Mouse (Mus musculus): ENCODE data around the gene Muc3. TPM values are rescaled to one million over a fixed set of nuclear protein-coding genes. Genes with fewer than 3 reads are reported as not detected.

Gene Muc3
- total and polyA plus RNA-seq, 2 experiments from 2014 or later, result not detected

DNA sequence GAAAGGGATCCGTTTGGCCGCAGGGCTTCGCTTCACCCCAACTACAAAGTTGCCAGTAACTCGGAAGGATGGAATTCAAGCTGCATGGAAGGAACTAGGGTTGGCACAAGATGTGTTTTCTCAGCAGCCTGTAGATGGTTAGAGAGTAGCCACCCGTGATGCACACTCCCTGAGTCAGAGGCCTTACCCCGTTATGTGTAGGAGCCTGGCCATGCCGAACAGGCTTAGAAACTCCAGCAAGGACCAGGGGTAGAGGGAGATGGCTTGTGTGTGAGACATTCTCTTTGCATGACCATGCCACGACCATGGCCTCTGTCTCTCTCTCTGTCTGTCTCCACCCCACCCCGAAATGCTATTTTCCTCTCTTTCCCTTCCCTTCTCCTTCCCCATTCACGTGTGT, 47.0 kb downstream of the Muc3 start:
- Histone ChIP-seq H3K27me3 (ENCODE audit: control insufficient read depth, insufficient read depth, low read length) (no peaks in the 10 kb centered on the region), H3K4me3 (ENCODE audit: low read depth, low read length) (no peak overlapping the region), H3K36me3 (replicated peaks; ENCODE audit: control insufficient read depth, insufficient read depth, low read length) (no peaks in the 10 kb centered on the region), H3K4me2 (ENCODE audit: low read depth, low read length) (no peak overlapping the region), H3K9me3 (replicated peaks; ENCODE audit: control insufficient read depth, low read length) (no peaks in the 10 kb centered on the region), H3K27ac (ENCODE audit: low read depth) (no peak overlapping the region), H3K4me1 (ENCODE audit: control insufficient read depth, insufficient read depth) (0 out of 2 replicates have a peak, but pooled peaks cover 9% of the 10 kb centered on the region), H3K9ac (replicated peaks; ENCODE audit: low read depth, low read length) (no peak overlapping the region)
- ATAC-seq (ENCODE audit: insufficient read depth, low read depth) (no peak), DNase-seq (ENCODE audit: low spot score) (no peak)
- 69% methylated on average over 10 of the region's 10 CpGs for WGBS
- TF ChIP-seq EP300 (IDR thresholded peaks at IDR 0.05; ENCODE audit: low read depth) (no peak), CTCF (IDR thresholded peaks at IDR 0.05; ENCODE audit: low read depth) (no peak)

DNA sequence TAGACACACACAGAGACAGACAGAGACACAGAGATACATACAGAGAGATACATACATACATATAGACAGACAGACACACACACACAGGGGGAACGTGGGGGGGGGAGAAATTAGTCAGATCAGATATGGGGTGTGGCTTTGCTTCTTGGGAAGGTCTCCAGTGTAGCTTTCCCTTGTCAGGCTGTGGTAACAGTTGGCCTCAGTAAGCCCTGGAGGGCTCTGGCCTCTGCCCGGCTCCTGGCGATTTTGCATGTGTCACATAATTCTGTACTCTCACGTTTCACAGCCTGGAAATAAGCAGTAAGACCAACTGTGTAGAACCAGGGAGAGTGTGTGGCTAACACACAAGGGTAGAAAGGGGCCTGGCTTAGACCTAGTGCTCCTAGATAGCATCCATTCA, 48.5 kb downstream of the Muc3 start:
- Histone ChIP-seq H3K9ac (replicated peaks; ENCODE audit: low read depth, low read length) (no peak overlapping the region), H3K36me3 (replicated peaks; ENCODE audit: control insufficient read depth, insufficient read depth, low read length) (no peaks in the 10 kb centered on the region), H3K27me3 (ENCODE audit: control insufficient read depth, insufficient read depth, low read length) (no peaks in the 10 kb centered on the region), H3K9me3 (replicated peaks; ENCODE audit: control insufficient read depth, low read length) (peaks cover 4% of the 10 kb centered on the region; the same call in 1 of the 2 replicates), H3K4me2 (ENCODE audit: low read depth, low read length) (no peak overlapping the region), H3K27ac (ENCODE audit: low read depth) (no peak overlapping the region), H3K4me3 (ENCODE audit: low read depth, low read length) (no peak overlapping the region), H3K4me1 (ENCODE audit: control insufficient read depth, insufficient read depth) (peaks cover 13% of the 10 kb centered on the region)
- no peak for DNase-seq (ENCODE audit: low spot score)
- TF ChIP-seq CTCF (IDR thresholded peaks at IDR 0.05; ENCODE audit: low read depth) (no peak), EP300 (IDR thresholded peaks at IDR 0.05; ENCODE audit: low read depth) (no peak)
- no peak for ATAC-seq (ENCODE audit: insufficient read depth, low read depth)
- WGBS, result 54% methylated on average over 4 of the region's 4 CpGs

DNA sequence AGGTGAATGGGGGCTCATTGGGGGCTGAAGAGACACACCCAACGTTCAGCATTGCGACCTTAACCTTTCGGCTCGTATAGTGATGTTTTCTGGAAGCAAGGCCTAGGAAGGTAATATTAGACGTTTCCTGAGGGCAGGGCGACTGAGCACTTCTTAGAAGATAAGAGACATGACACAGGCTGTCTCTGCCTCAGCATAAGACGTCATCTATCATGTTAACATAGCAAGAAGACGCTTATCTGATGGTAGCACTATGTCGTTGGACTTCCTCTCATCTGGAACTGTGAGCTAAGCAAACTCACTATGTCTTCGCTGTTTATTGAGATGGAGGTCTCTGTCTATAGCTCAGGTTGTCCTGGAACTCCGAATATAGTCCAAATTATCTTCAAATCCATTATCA, 50.7 kb downstream of the Muc3 start:
- H3K4me3 ChIP-seq (ENCODE audit: low read depth, low read length), result no peak overlapping the region
- no peak overlapping the region for H3K4me2 ChIP-seq (ENCODE audit: low read depth, low read length)
- peaks cover 13% of the 10 kb centered on the region for H3K4me1 ChIP-seq (ENCODE audit: control insufficient read depth, insufficient read depth)
- TF ChIP-seq EP300 (IDR thresholded peaks at IDR 0.05; ENCODE audit: low read depth), result no peak
- TF ChIP-seq CTCF (IDR thresholded peaks at IDR 0.05; ENCODE audit: low read depth), result no peak
- DNase-seq (ENCODE audit: low spot score) (no peak), ATAC-seq (ENCODE audit: insufficient read depth, low read depth) (no peak)
- no peaks in the 10 kb centered on the region for H3K27me3 ChIP-seq (ENCODE audit: control insufficient read depth, insufficient read depth, low read length)
- no peaks in the 10 kb centered on the region for H3K36me3 ChIP-seq (replicated peaks; ENCODE audit: control insufficient read depth, insufficient read depth, low read length)
- no peak overlapping the region for H3K9ac ChIP-seq (replicated peaks; ENCODE audit: low read depth, low read length)
- no peak overlapping the region for H3K27ac ChIP-seq (ENCODE audit: low read depth)
- 57% methylated on average over 11 of the region's 11 CpGs for WGBS
- peaks cover 4% of the 10 kb centered on the region; the same call in 1 of the 2 replicates for H3K9me3 ChIP-seq (replicated peaks; ENCODE audit: control insufficient read depth, low read length)

DNA sequence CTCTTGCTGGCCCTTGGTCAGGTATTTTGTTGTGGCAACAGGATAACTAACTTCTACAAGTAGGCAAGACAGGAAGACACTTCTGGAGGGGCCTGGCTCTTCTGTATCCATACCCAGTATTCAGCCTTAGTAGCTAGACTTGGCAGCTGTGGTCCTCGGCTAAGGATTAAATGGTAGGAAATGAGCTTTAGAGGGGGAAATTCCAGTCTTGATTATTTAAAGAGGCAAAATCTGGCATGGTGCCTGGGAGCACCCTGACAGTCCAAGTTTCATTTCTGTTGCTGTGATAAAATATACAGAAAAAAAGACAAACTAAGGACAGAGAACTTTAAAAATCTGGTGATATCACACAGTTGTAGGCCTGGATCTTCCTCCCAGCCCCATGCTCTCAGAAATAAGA, 53.1 kb downstream of the Muc3 start:
- ATAC-seq (ENCODE audit: insufficient read depth, low read depth) (no peak; the same call in 1 of the 2 replicates), DNase-seq (ENCODE audit: low spot score) (no peak)
- Histone ChIP-seq H3K27me3 (ENCODE audit: control insufficient read depth, insufficient read depth, low read length) (no peaks in the 10 kb centered on the region), H3K4me3 (ENCODE audit: low read depth, low read length) (no peak overlapping the region), H3K9ac (replicated peaks; ENCODE audit: low read depth, low read length) (no peak overlapping the region), H3K4me2 (ENCODE audit: low read depth, low read length) (no peak overlapping the region), H3K36me3 (replicated peaks; ENCODE audit: control insufficient read depth, insufficient read depth, low read length) (no peaks in the 10 kb centered on the region), H3K27ac (ENCODE audit: low read depth) (peak overlapping the region; percentile 46; the same call in 1 of the 2 replicates), H3K9me3 (replicated peaks; ENCODE audit: control insufficient read depth, low read length) (peaks cover 4% of the 10 kb centered on the region; the same call in 1 of the 2 replicates), H3K4me1 (ENCODE audit: control insufficient read depth, insufficient read depth) (peaks cover 4% of the 10 kb centered on the region)
- 17% methylated on average over 1 of the region's 1 CpGs for WGBS
- TF ChIP-seq EP300 (IDR thresholded peaks at IDR 0.05; ENCODE audit: low read depth) (no peak), CTCF (IDR thresholded peaks at IDR 0.05; ENCODE audit: low read depth) (no peak)

DNA sequence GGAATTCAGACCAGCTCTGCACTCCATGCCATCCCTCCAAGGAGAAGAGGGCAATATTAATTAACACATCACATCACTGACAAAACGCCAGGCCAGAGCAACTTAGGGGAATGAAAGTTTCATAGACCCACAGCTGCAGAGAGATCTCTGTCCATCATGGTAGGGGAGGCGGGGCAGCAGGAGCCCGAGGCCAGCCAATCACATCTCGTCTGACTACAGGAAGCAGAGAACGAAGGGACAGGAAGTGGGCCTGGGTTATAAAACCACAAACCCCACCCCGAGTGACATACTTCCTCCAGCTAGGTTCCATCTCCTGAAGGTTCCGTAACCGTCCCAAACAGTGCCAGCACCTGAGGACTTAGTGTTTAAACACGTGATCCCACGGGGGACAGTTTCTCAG, 54.0 kb downstream of the Muc3 start:
- DNase-seq (ENCODE audit: low spot score) (no peak), ATAC-seq (ENCODE audit: insufficient read depth, low read depth) (no peak)
- no peak overlapping the region for H3K9ac ChIP-seq (replicated peaks; ENCODE audit: low read depth, low read length)
- WGBS, result 79% methylated on average over 10 of the region's 10 CpGs
- peaks cover 4% of the 10 kb centered on the region for H3K4me1 ChIP-seq (ENCODE audit: control insufficient read depth, insufficient read depth)
- H3K27me3 ChIP-seq (ENCODE audit: control insufficient read depth, insufficient read depth, low read length), result no peaks in the 10 kb centered on the region
- TF ChIP-seq EP300 (IDR thresholded peaks at IDR 0.05; ENCODE audit: low read depth), result no peak
- no peak for TF ChIP-seq CTCF (IDR thresholded peaks at IDR 0.05; ENCODE audit: low read depth)
- peaks cover 4% of the 10 kb centered on the region; the same call in 1 of the 2 replicates for H3K9me3 ChIP-seq (replicated peaks; ENCODE audit: control insufficient read depth, low read length)
- H3K4me3 ChIP-seq (ENCODE audit: low read depth, low read length), result no peak overlapping the region
- H3K27ac ChIP-seq (ENCODE audit: low read depth), result no peak overlapping the region
- H3K36me3 ChIP-seq (replicated peaks; ENCODE audit: control insufficient read depth, insufficient read depth, low read length), result no peaks in the 10 kb centered on the region
- H3K4me2 ChIP-seq (ENCODE audit: low read depth, low read length), result no peak overlapping the region

DNA sequence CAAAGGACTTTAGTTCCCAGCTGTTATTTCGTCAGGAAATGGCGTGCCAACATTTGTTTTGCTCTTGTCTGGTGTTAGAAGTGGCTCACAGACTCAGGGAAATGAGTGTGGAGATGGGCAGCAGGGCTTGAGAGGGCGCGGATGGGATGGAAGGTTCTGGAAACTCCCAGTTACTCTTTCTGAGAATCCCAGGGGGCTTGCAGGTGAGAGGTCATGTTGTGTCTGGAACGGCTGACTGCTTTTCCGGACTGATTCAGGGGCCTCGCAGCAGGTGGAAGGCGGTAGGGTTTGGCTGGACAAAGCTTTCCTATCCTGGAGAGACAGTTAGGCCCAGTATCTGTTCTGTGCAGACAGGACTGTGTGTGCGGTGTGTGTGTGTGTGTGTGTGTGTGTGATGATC, 55.4 kb downstream of the Muc3 start:
- TF ChIP-seq EP300 (IDR thresholded peaks at IDR 0.05; ENCODE audit: low read depth) (no peak), CTCF (IDR thresholded peaks at IDR 0.05; ENCODE audit: low read depth) (no peak)
- H3K4me3 ChIP-seq (ENCODE audit: low read depth, low read length), result no peak overlapping the region
- H3K27ac ChIP-seq (ENCODE audit: low read depth), result no peak overlapping the region
- 59% methylated on average over 9 of the region's 9 CpGs for WGBS
- H3K4me2 ChIP-seq (ENCODE audit: low read depth, low read length), result no peak overlapping the region
- H3K27me3 ChIP-seq (ENCODE audit: control insufficient read depth, insufficient read depth, low read length), result no peaks in the 10 kb centered on the region
- no peaks in the 10 kb centered on the region for H3K36me3 ChIP-seq (replicated peaks; ENCODE audit: control insufficient read depth, insufficient read depth, low read length)
- DNase-seq (ENCODE audit: low spot score) (no peak), ATAC-seq (ENCODE audit: insufficient read depth, low read depth) (no peak)
- no peak overlapping the region for H3K9ac ChIP-seq (replicated peaks; ENCODE audit: low read depth, low read length)
- peaks cover 4% of the 10 kb centered on the region for H3K4me1 ChIP-seq (ENCODE audit: control insufficient read depth, insufficient read depth)
- H3K9me3 ChIP-seq (replicated peaks; ENCODE audit: control insufficient read depth, low read length), result peaks cover 4% of the 10 kb centered on the region; the same call in 1 of the 2 replicates
